Mouse (Mus musculus) MEL (cell line): ENCODE measurements at regions not wholly inside any gene's neighbourhood (a gene's known extent, or its start where the extent isn't known, plus 50 kb on each side); places are given as distances from the start of the nearest gene placed in this dataset.

Experiments used
- DNase-seq: peaks from one replicate; pipeline ENCODE4 v3.0.0; 2011; ENCODE audit warnings: low read depth, low spot score
- H3K27ac ChIP-seq: 2 replicates; pipeline ENCODE4 v1.5.1; 2012; ENCODE audit warnings: low read depth, mild to moderate bottlenecking, control low read depth, low read length, moderate library complexity; ENCODE audit not compliant: control insufficient read depth
- H3K27me3 ChIP-seq, 2 experiments: fragments of 150-350 bp in 1 of 2; sonication (generic) in 1 of 2; 2 replicates each; pipeline ENCODE4 v1.6.1; 2012; ENCODE audit warnings: low read length in 2 of 2, mild to moderate bottlenecking in 2 of 2, improper control_type of control experiment in 1 of 2, moderate library complexity in 1 of 2; ENCODE audit not compliant: insufficient read depth in 2 of 2, control insufficient read depth in 1 of 2
- H3K36me3 ChIP-seq, 2 experiments: 2 replicates each; pipeline ENCODE4 v1.6.1; 2012 to 2014; ENCODE audit warnings: low read length in 2 of 2, improper control_type of control experiment in 1 of 2, inconsistent platforms in 1 of 2, mild to moderate bottlenecking in 1 of 2; ENCODE audit not compliant: insufficient read depth in 2 of 2, control insufficient read depth in 1 of 2
- H3K4me1 ChIP-seq, 2 experiments: fragments of 150-350 bp in 1 of 2; sonication (generic) in 1 of 2; 2 replicates each; pipeline ENCODE4 v1.6.1; 2012; ENCODE audit warnings: low read length in 2 of 2, improper control_type of control experiment in 1 of 2, mild to moderate bottlenecking in 1 of 2; ENCODE audit not compliant: insufficient read depth in 2 of 2, control insufficient read depth in 1 of 2
- H3K4me3 ChIP-seq, 2 experiments: fragments of 150-350 bp in 1 of 2; sonication (generic) in 1 of 2; 2 replicates each; pipeline ENCODE4 v1.5.1; 2012; ENCODE audit warnings: low read depth in 2 of 2, low read length in 2 of 2, mild to moderate bottlenecking in 2 of 2, moderate library complexity in 2 of 2, control low read depth in 1 of 2, improper control_type of control experiment in 1 of 2; ENCODE audit not compliant: control insufficient read depth in 1 of 2, insufficient read depth in 1 of 2
- H3K79me2 ChIP-seq: 2 replicates; pipeline ENCODE4 v1.6.1; 2012; ENCODE audit warnings: mild to moderate bottlenecking, low read length, moderate library complexity; ENCODE audit not compliant: control insufficient read depth, poor library complexity, insufficient read depth
- H3K9ac ChIP-seq: 2 replicates; pipeline ENCODE4 v1.6.1; 2012; ENCODE audit warnings: low read depth, mild to moderate bottlenecking, control low read depth, low read length, moderate library complexity; ENCODE audit not compliant: control insufficient read depth, poor library complexity, severe bottlenecking
- H3K9me3 ChIP-seq: fragments of 150-350 bp; sonication (generic); replicated peaks from 2 replicates; pipeline ENCODE4 v1.6.1; 2012; ENCODE audit warnings: mild to moderate bottlenecking, low read length, improper control_type of control experiment, moderate library complexity; ENCODE audit not compliant: insufficient read depth
- CTCF ChIP-seq, 3 experiments: IDR thresholded peaks in 2 of 3; conservative IDR thresholded peaks in 1 of 3; 2 replicates each; pipeline ENCODE4 v1.5.1; 2011 to 2012; ENCODE audit warnings: low read length in 3 of 3, low read depth in 2 of 3, mild to moderate bottlenecking in 2 of 3, improper control_type of control experiment in 1 of 3, inconsistent platforms in 1 of 3, mixed read lengths in 1 of 3, moderate library complexity in 1 of 3; ENCODE audit not compliant: control insufficient read depth in 1 of 3, insufficient read depth in 1 of 3, poor library complexity in 1 of 3, severe bottlenecking in 1 of 3
- EP300 ChIP-seq, 2 experiments: IDR thresholded peaks; 2 replicates each; pipeline ENCODE4 v1.6.1; 2011; ENCODE audit warnings: improper control_type of control experiment in 2 of 2, low read length in 2 of 2, low read depth in 1 of 2, mild to moderate bottlenecking in 1 of 2
- ETS1 ChIP-seq: IDR thresholded peaks from 2 replicates; pipeline ENCODE4 v1.6.1; 2012; ENCODE audit warnings: low read depth, mild to moderate bottlenecking, inconsistent platforms, low read length, improper control_type of control experiment, moderate library complexity
- MEF2A ChIP-seq: IDR thresholded peaks from 2 replicates; pipeline ENCODE4 v1.6.1; 2014; ENCODE audit warnings: low read depth, mild to moderate bottlenecking, inconsistent platforms, low read length, improper control_type of control experiment; ENCODE audit not compliant: poor library complexity, insufficient replicate concordance, severe bottlenecking; ENCODE audit errors: extremely low read depth
- POLR2A ChIP-seq, 2 experiments: IDR thresholded peaks; 2 replicates each; pipeline ENCODE4 v1.6.1; 2011 to 2012; ENCODE audit warnings: low read length in 2 of 2, mild to moderate bottlenecking in 2 of 2, control low read depth in 1 of 2, improper control_type of control experiment in 1 of 2, low read depth in 1 of 2, moderate library complexity in 1 of 2; ENCODE audit not compliant: control insufficient read depth in 1 of 2, insufficient read depth in 1 of 2, poor library complexity in 1 of 2
- POLR2AphosphoS5 ChIP-seq: IDR thresholded peaks from 2 replicates; pipeline ENCODE4 v1.6.1; 2012; ENCODE audit warnings: low read depth, borderline replicate concordance, mild to moderate bottlenecking, inconsistent platforms, low read length, moderate library complexity, mixed read lengths
- RAD21 ChIP-seq: IDR thresholded peaks from 2 replicates; pipeline ENCODE4 v1.6.1; 2011; ENCODE audit warnings: mild to moderate bottlenecking, low read depth, low read length, improper control_type of control experiment
- SMC3 ChIP-seq: IDR thresholded peaks from 2 replicates; pipeline ENCODE4 v1.6.1; 2011; ENCODE audit warnings: low read depth, low read length, improper control_type of control experiment
- TCF12 ChIP-seq: IDR thresholded peaks from 2 replicates; pipeline ENCODE4 v1.6.1; 2014; ENCODE audit warnings: low read depth, mild to moderate bottlenecking, inconsistent platforms, low read length, improper control_type of control experiment, moderate library complexity
- UBTF ChIP-seq: IDR thresholded peaks from 2 replicates; pipeline ENCODE4 v1.6.1; 2012; ENCODE audit warnings: low read depth, mild to moderate bottlenecking, inconsistent platforms, low read length, improper control_type of control experiment, moderate library complexity, borderline replicate concordance; ENCODE audit not compliant: insufficient read depth
- USF2 ChIP-seq, 2 experiments: IDR thresholded peaks; 2 replicates each; pipeline ENCODE4 v1.6.1; 2011 to 2012; ENCODE audit warnings: improper control_type of control experiment in 2 of 2, low read length in 2 of 2, borderline replicate concordance in 1 of 2, inconsistent platforms in 1 of 2, low read depth in 1 of 2, mild to moderate bottlenecking in 1 of 2; ENCODE audit not compliant: insufficient read depth in 1 of 2
- ZC3H11A ChIP-seq: IDR thresholded peaks from 2 replicates; pipeline ENCODE4 v1.6.1; 2012; ENCODE audit warnings: low read depth, mild to moderate bottlenecking, inconsistent platforms, low read length, improper control_type of control experiment

GRCm38 (mm10) chr15:32760141-32760540 is 515.5 kb downstream of the Sema5a start:
- Histone ChIP-seq H3K4me3 (no peak overlapping the region), H3K79me2 (no peaks in the 10 kb centered on the region), H3K9ac (no peak overlapping the region), H3K27me3 (no peaks in the 10 kb centered on the region), H3K4me1 (no peaks in the 10 kb centered on the region), H3K27ac (no peak overlapping the region), H3K9me3 (no peaks in the 10 kb centered on the region), H3K36me3 (no peaks in the 10 kb centered on the region)
- DNase-seq: no peak
- TF ChIP-seq TCF12: no peak
- TF ChIP-seq EP300 (IDR thresholded peaks at IDR 0.05; ENCODE audit: low read depth in 1 of 2, low read length in 2 of 2): no peak
- TF ChIP-seq SMC3: no peak
- TF ChIP-seq ETS1: no peak
- TF ChIP-seq ZC3H11A: no peak
- no peak for TF ChIP-seq UBTF

- no peaks in the 10 kb centered on the region for H3K79me2 ChIP-seq
- H3K27me3 ChIP-seq: no peaks in the 10 kb centered on the region
- no peak for TF ChIP-seq POLR2AphosphoS5
- TF ChIP-seq CTCF (IDR thresholded peaks at IDR 0.05 in 2 of 3, conservative IDR thresholded peaks at IDR 0.05 in 1 of 3; ENCODE audit: control insufficient read depth in 1 of 3, insufficient read depth in 1 of 3, low read depth in 2 of 3, low read length in 3 of 3, poor library complexity in 1 of 3, severe bottlenecking in 1 of 3): peak in 2 of 3 experiments; percentile 63 to 74; a peak in 4 of 6 replicates
- peak; percentile 73 for TF ChIP-seq RAD21
- peak; percentile 63 for TF ChIP-seq SMC3
- TF ChIP-seq MEF2A: no peak
- no peak for TF ChIP-seq USF2 (IDR thresholded peaks at IDR 0.05; ENCODE audit: borderline replicate concordance in 1 of 2, insufficient read depth in 1 of 2, low read depth in 1 of 2, low read length in 2 of 2)
- peak; percentile 50 for TF ChIP-seq ZC3H11A
- TF ChIP-seq POLR2A (IDR thresholded peaks at IDR 0.05; ENCODE audit: control insufficient read depth in 1 of 2, insufficient read depth in 1 of 2, low read depth in 1 of 2, low read length in 2 of 2, poor library complexity in 1 of 2): no peak
- no peak overlapping the region for H3K9ac ChIP-seq
- H3K4me1 ChIP-seq: no peaks in the 10 kb centered on the region
- no peak overlapping the region for H3K27ac ChIP-seq
- no peaks in the 10 kb centered on the region for H3K36me3 ChIP-seq
- no peak overlapping the region for H3K4me3 ChIP-seq
- DNase-seq: peak; percentile 51
- H3K9me3 ChIP-seq: no peaks in the 10 kb centered on the region
Measured at GRCm38 (mm10) chr15:32766011-32766701, 521.5 kb downstream of the Sema5a start.
